Mouse (Mus musculus): Measurements from ENCODE around the gene Cit. TPM values are rescaled to one million over a fixed set of nuclear protein-coding genes. Genes with fewer than 3 reads are reported as not detected.

The Cit gene
- total RNA-seq, 2 experiments from 2014 or later = 41.9 to 47.1 TPM

DNA sequence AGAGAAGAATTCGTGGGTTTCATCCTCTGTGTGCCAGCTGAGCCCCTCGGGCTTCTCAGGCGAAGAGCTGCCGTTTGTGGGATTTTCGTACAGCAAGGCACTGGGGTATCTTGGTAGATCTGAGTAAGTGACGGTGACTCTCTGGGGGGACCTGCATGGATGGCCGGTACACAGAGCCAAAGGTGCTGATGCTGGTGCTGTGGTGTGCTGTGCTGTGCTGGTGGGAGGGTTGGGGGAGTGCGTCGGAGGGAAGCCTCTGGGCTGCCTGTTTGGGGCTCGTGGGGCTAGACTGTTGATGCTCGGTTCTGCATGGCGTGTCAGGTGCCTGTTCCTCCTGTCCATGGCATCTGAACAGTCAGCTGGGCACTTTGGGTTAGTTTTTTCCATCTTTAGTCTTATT is 63.6 kb downstream of the Cit start:
- intact Hi-C loops (cut with DNase I) = no loop called here

DNA sequence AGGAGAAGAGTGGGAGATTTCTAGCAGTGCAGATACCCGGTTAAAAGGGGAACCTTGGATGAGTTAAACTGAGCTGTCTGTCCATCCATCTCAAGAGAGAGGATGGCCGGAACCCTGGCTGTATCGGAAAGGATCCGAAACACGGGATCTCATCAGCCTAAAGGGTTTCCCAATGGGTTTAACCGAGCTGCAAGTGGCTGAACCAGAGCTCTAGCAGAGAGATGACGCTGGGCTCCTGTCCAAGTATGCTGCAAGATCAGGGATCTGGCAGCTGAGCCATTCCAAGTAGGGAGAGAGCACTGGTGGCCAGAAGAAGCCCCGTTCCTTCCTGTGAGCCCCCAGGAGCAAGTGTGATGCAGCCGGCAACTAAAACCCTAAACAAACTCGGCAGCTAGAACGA is 64.0 kb downstream of the Cit start:
- DNase-seq = peak; percentile 78
- intact Hi-C loops (cut with DNase I) = no loop called here

More for the DNA sequence above, 63.6 kb downstream of the Cit start:
- no peak for DNase-seq

DNA sequence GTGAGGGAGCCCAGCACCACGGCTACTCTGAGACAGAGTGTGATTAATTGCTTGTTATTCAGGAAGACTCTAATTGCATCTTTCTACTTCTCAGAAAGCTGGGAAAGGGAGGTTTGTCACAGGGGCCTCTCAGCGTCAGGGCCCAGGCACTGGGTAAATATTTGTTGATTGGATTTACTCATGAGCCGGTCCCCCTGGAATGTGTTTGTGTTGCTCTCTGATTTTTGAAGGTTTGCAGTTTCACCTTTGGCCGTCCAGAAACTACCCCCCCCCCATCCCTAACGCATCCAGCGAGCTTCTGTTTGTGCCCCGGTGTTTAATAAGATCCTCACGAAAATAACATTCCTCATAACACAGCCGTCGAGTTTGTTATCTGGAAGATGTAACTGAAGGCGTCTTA is 65.4 kb downstream of the Cit start:
- no peak for DNase-seq
- intact Hi-C loops (cut with DNase I) = no loop called here

DNA sequence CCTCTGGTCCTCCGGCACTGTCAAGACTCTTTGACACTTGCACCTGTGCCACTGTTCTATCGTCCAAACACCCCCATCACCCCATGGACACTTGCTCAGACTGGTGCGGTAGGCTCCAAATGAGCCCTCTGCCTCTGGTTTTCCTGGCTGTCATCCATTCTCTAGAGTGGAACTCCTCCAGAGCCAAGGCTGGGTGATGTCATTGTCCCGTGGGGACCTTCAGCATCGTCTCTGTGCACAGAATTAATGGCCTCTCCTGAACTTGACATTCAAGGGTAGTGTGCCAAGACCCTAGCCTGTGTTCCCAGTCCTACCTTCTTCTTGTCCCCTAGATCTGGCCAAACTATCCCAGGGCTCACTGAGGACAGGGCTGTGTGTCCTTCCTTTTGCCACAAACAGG is 70.4 kb downstream of the Cit start:
- intact Hi-C loops (cut with DNase I) = no loop called here
- DNase-seq = peak; percentile 22

DNA sequence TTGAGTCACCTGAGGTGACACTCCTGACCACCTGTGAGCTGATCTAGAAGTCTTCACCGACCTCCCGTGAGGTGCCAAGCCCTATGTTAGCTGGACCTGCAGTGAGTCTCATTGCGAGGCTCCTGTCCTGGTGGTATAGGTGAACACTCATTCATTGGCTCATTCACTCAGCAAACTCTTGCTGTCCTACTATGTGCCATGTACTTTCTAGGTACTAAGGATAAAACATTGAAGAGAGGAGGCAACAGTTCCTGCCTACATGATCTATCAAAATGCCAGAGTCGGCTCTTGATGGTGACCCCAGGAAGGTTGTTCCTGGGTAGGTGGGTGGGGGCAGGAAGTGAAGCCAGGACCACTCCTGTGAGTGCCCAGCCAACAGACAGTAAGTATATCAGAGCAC is 72.9 kb downstream of the Cit start:
- DNase-seq = no peak
- intact Hi-C loops (cut with DNase I) = no loop called here

DNA sequence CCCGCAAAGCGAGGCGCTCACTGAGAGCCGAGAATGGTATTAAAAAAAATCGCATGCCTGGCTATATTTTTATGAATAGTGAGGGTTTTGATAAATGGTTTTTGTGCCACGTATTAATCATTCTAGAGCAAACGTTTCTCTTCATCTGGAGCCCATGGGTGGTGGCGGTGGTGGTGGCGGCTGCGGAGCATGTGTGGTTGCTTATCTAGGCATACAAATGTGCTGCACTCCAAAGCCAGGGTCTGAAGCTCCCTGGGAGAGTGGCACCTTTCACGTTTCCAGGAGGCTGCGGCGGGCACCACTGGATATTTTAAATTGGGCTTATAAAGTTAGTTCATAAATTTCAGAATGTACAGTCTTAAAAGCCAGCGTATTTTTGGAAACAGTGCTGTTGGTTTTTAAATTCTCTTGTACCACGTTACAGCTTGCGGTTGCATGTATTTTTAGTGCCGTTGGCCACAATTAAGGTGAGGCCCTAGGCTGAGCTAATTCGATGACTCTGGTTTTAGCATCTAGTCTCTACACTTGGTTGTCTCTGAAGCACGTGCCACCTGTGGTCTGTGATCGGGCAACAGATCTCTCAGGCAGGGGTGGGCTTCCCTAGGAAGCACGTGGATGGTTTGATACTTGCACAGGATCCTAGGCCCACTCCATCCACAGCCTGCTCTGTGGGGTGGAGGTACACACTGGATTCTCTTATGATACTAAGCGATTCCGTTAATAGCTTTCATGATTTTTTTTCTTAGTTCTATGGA is 73.7 kb downstream of the Cit start:
- DNase-seq = no peak

DNA sequence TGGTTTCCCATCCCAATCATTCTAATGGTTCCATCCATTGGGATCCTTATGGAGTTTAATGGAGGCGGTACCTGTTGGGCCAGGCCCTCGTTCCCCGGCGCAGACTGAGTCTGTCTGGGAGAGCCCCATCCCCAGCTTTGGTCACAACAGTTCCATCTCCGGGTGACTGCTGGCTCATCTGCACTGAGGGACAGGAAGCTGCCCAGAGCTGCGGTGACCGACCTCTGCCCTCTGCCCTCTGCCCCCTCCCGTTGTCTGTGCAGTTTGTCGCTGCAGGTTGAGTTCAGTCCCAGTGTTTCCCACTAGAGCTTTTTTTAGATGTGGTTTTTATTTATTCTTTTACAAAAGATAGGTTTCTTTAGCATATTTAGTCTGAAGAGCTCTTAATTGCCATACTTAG is 76.9 kb downstream of the Cit start:
- intact Hi-C loops (cut with DNase I) = no loop called here

More for the DNA sequence above, 73.7 kb downstream of the Cit start:
- intact Hi-C loops (cut with DNase I) = no loop called here

DNA sequence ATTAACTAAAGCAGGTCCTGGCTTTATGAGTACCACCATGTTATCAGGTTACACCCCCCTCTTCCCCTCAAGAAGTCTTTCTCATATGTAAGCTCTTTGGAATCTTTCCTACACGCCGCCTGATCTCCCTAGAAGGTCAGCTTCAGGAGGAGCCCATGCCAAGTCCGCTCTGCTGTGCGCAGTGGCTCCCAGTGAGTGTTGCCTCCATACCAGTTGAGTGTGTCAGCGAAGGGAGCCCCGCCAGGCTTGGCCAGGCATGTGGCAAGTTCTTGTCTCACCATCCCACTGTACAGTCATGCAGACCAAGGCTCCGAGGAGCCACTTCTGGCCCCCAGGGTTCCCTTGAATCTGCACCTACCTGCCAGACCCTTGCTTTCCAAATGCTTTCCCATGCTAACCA is 79.9 kb downstream of the Cit start:
- intact Hi-C loops (cut with DNase I) = no loop called here

More for the DNA sequence above, 76.9 kb downstream of the Cit start:
- no peak for DNase-seq

DNA sequence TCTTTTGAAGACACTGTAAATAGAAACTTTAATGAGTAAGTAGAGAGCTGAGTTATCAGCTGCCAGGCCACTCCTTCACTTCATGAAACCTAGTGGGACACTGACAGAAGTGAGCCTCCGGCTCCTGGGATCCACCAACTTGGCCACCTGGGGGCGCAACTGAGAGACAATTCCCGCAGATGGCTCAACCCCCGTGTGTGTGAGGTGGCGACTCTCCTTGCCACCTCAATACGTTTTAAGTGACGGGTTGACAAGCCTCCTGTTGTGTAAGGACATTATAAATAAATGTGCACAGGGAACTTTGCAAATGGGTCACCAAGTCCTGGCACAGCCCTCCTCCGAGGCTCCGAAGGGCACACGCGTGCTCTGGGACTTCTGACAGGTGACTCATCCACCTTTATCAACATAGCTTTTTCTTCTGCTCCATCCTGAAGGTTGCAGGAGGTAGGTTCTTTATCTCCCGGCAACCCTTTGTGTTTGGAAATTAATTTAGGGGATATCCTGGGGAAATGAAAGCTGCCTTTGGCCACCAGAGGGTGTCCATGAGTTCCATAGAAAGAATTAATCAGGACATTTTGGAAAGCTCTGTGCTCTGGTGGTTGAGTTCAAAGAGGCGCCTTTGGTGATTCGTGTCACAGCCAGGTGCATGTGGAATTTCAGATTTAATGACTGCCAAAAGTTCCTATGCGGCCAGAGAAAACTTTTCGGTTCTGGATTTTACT is 83.9 kb downstream of the Cit start:
- intact Hi-C loops (cut with DNase I) = no loop called here
- DNase-seq = no peak

More for the DNA sequence above, 79.9 kb downstream of the Cit start:
- no peak for DNase-seq

DNA sequence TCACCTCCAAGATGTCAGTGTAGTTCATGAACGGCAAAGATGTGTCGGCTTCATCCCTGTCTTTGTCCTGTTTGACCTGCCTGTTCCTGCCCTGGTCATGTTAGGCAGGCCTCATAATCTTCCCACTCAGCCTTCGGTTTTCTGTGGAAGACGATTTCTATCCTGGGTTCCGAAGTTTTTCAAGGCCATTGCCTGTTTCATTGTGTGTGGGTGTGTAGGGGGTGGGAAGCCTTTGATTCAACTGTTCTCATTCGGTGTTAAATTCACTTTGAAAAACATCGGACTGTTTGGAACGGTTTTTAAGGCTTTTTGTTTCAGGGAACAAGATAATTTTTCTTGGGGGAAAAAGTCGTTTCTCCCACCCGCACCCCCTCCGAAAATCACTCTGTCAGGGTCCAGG is 87.2 kb downstream of the Cit start:
- intact Hi-C loops (cut with DNase I) = no loop called here
- DNase-seq = no peak

DNA sequence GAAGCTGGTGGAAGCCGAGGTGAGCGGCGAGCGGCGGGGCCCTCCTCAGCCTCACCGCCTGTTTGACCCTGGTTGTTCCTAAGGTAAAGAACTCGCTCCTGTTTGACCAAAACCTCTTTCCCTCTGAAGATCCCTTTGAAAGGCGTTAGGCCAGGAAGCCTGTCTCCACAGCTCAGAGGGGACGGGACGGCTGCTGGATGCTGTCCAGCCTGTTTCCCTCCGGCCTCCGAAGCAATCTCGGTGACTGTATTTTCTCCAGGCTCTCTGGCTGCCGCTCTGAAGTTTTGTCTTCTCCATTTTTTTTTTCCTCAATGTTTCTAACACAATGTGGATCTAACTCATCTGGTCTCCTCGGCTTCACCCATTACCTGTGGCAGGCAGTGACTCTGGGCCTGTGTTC is 91.8 kb downstream of the Cit start:
- intact Hi-C loops (cut with DNase I) = no loop called here

DNA sequence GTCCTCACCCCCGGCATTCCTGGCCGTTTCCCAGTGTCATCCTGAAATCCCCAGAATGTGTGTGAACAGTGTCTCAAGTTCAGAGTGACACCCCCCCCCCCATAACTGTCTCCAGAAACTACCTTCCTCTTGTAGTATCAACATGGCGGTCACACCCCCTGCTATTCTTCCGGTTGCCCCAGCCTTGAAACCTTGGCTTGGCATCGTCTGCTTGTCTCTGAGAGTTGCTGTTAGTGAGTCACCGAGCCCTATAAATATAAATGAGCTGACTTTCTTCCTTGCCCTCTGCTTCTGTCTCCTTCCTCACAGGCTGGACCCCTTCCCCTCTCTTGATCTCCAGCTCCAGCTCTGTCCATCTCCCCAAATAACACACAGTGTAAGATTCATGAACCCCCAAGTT is 92.5 kb downstream of the Cit start:
- DNase-seq = no peak
- intact Hi-C loops (cut with DNase I) = no loop called here

More for the DNA sequence above, 91.8 kb downstream of the Cit start:
- no peak for DNase-seq

DNA sequence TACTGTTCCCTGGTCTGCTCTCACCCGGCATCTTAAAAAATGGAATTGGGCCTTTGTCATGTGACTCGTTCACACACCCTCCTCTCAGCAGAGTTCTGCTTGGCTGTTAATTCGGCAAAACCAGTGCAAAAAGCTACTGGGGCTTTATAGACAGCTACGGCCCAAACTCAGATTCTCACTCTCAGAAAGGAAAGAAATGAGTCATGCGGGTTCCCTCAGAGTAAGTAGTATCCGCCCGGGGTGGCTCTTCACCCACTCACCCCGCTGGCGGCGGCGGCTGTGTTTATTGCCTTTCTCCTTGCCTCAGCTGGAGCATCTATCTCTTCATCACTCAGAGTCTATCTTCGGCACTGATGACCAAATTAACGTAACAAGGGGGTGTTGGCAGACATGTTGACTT is 93.9 kb downstream of the Cit start:
- DNase-seq = no peak
- intact Hi-C loops (cut with DNase I) = no loop called here

DNA sequence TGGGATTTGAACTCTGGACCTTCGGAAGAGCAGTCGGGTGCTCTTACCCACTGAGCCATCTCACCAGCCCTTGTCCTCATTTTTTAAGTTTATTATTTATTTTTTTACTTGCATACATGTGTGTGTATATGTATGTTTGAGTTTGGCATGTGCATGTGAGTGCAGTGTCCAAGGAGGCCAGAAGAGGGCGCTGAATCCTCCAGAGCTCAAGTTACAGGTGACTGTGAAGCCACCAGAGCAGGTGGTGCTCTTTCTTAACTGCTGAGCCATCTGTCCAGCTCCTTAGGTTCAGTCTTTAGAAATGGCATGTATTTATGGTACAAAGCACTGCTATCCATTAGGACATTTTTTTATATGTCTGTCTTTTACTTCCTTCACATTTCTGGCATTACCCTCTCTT is 97.3 kb downstream of the Cit start:
- intact Hi-C loops (cut with DNase I) = no loop called here

DNA sequence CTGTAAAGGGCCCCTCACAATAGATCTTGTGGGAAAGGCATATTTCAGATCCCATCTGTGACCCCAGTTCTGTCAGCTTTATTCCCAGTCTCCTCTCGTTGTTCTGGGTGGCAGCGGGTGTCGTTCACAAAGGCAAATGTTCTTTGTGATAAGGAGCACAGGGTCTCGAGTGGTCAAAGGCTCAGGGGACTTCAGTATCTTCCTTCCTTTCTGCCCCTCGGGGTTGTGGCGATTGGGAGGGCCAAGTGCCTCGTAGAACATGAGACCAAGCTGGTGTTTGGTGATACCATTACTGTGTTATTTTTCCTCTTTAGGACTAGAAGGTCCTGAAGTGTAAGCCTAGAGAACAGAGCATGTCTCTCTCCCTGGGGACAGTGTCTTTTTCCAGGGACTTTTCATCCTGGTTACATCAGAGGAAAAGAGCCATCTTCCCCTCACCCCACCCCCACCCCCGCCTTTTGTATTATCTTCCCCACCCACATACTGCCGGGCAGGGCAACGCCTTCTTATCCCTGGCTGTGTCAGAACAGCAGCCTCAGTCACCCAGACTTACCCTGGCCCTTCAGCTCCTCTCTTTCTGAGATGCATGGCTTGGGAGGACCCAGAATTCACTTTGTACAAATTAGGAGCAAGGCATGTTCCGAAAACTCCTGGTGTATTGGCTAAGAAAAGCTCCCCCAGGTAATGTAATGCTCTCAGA is 99.9 kb downstream of the Cit start:
- intact Hi-C loops (cut with DNase I) = no loop called here
- no peak for DNase-seq

More for the DNA sequence above, 97.3 kb downstream of the Cit start:
- no peak for DNase-seq

DNA sequence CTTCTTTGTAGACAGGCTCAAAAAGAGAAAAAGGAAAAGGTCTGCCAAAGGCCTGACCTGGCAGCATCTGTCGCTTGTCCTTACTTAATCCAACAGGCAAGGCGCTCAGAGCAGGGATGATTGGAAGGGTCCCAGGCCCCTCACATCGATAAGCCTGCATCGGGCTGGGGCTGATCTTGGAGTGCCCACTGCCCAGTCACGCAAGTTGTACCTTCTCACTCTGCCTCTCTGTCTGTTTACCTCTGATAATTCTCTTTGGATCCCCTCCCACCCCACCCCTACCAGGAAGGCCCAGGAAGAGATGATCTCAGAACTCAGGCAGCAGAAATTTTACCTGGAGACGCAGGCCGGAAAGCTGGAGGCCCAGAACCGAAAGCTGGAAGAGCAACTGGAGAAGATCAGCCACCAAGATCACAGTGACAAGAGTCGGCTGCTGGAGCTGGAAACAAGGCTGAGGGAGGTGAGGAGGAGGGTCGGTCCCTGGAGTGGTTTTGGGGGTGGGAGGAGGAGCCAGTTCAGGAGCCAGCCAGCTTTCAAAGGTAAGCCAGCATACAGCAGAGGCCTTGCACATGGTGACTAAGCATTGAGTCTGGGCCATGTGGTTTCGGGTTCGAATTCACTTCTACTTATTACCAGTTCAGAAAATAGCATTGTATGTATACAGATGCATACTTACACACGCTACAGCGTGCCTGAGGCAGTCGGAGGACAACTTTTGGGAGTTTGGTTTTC is 102.7 kb downstream of the Cit start:
- intact Hi-C loops (cut with DNase I) = no loop called here
- no peak for DNase-seq

DNA sequence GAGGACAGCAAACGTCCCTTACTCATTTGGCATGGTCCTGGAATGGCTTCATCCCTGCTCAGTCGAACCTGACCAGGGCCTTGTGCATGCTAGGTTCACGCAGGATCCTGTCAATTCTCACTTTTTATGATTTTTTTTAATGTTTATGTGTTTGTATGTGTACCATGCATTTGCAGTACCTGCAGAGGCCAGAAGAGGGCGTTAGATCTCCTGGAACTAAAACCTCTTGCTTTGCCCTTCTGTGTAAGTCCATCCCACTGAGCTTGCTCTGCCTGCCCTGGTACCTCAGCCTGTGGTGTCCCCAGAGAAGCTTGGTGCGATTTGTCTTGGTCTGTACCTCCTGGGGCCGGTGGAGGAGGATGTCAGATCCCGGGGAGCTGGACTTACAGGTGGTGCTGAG is 105.9 kb downstream of the Cit start:
- intact Hi-C loops (cut with DNase I) = no loop called here

DNA sequence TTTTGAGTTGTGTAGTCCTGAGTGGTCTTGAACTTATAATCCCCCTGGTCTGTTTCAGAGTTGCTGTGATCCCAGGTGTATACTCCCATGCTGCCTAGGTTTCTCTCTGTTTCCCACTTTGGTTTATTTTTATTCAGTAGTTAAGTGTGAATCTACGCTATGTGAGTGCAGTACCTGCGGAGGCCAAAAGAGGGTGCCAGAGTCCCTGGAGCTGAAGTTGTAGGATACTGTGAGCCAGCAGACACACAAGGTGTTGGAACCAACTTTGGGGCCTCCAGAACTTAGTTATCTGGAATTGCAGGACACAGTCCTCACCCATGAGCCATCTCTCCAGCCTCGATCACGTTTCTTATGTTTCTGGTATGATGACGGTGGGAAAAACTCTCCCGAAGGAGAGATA is 108.1 kb downstream of the Cit start:
- no peak for DNase-seq
- intact Hi-C loops (cut with DNase I) = no loop called here

More for the DNA sequence above, 105.9 kb downstream of the Cit start:
- DNase-seq = no peak

DNA sequence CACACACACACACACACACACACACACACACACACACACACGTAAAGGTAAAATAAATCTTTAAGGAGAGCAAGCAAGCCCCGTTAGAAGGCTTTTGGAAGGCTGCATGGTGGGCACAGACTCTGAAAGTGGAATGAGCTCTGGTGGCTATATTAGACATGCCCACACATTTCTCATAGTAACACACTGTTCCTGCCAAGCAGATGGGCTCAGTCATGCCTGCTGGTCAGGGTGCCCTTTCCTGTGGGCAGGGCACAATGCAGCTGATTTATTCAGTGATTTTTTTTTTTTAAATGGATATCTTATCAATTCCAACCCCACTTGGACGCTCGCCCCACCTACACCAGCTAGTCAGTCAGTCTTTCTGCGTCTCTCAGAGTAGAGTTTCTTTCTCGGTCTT is 109.0 kb downstream of the Cit start:
- DNase-seq = no peak
- intact Hi-C loops (cut with DNase I) = no loop called here

DNA sequence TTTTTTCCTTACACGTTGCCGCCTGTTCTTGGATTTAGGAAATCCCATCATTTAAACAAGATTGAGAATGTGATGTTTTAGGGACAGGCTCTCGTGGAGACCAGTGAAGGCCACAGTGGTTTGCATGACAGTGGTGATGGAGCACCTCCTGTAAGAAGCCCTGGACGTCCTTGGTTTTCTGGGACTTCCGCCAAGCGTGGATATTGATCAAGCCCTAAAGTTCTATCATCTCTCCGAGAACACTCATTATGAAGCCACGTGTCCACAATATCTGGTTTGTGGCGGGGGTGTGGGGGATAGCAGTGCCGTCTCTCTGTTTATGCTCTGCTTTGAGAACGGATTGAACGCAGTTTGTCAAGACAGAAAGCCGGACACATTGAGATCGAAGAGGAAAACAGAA is 109.5 kb downstream of the Cit start:
- DNase-seq = no peak
- intact Hi-C loops (cut with DNase I) = no loop called here

DNA sequence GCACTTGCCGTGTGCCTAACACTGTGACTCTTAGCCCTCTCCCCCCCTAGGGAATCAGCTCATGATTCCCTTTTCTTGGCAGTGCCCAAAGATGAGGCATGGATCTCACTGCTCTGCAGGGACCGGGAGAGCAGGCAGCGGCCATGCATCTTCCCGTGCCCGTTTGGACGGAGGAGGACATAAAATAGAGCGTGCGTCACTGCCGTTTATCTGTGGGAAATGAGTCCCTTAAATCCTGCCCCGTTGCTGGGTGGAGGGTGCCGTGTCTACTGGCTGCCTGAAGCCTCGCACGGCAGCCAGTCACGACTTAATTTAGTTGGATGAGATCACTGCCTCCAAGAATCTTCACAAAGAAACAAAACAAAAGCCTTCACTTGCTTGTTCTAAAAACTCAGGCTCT is 110.1 kb downstream of the Cit start:
- intact Hi-C loops (cut with DNase I) = no loop called here
- DNase-seq = no peak

Measured in left cerebral cortex, postnatal 4 days (tissue).